Mouse (Mus musculus): ENCODE results near the gene Agfg1. TPM values are rescaled to one million over a fixed set of nuclear protein-coding genes. Genes with fewer than 3 reads are reported as not detected.

The Agfg1 gene
- polyA plus RNA-seq, 1 experiment from 2014 or later, result 21.6 TPM

- no peak for ATAC-seq (ENCODE audit: insufficient read depth, low FRiP score)
- no peak overlapping the region for H3K4me2 ChIP-seq (ENCODE audit: low read depth, low read length)
- WGBS, result 68% methylated on average over 10 of the region's 10 CpGs
- no peak overlapping the region for H3K9ac ChIP-seq (ENCODE audit: low read length)
- no peak overlapping the region for H3K27ac ChIP-seq (ENCODE audit: low read length)
- peaks cover 3% of the 10 kb centered on the region; the same call in 1 of the 2 replicates for H3K4me1 ChIP-seq (ENCODE audit: control insufficient read depth, insufficient read depth, low read length)
- H3K36me3 ChIP-seq (ENCODE audit: control insufficient read depth, insufficient read depth, low read length), result no peaks in the 10 kb centered on the region
- no peaks in the 10 kb centered on the region for H3K9me3 ChIP-seq (replicated peaks; ENCODE audit: control insufficient read depth, low read length)
- H3K27me3 ChIP-seq (ENCODE audit: control insufficient read depth, insufficient read depth, low read length), result no peaks in the 10 kb centered on the region
- H3K4me3 ChIP-seq (replicated peaks; ENCODE audit: low read length), result no peak overlapping the region
These were observed 19.9 kb upstream of the Agfg1 start for GRCm38 (mm10) chr1:82819366-82819765.

DNA sequence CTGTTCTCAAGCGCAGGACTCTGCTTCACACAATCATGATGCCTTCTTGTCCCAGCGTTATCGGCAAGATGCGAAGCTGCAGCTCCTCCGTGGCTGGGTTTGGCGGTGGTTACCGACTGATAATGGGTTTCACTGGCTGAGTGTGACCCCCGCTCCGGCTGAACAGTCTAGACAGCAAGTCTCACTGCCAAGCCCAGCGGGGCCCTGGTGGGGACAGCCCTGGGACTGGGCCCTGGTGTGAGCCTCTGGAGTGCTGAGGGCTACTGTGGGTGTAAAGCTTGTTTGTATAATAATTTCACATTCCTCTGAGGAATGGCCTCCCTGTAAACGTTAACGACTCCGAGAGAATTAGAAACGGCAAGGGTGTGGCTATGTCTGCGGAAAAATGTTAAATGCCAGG is 19.1 kb upstream of the Agfg1 start:
- H3K27me3 ChIP-seq (ENCODE audit: control insufficient read depth, insufficient read depth, low read length), result no peaks in the 10 kb centered on the region
- peak overlapping the region; percentile 29; the same call in 1 of the 2 replicates for H3K9ac ChIP-seq (ENCODE audit: low read length)
- H3K36me3 ChIP-seq (ENCODE audit: control insufficient read depth, insufficient read depth, low read length), result no peaks in the 10 kb centered on the region
- H3K4me3 ChIP-seq (replicated peaks; ENCODE audit: low read length), result no peak overlapping the region
- ATAC-seq (ENCODE audit: insufficient read depth, low FRiP score), result 0 out of 2 replicates have a peak, but pooled peaks have one; percentile 45
- H3K9me3 ChIP-seq (replicated peaks; ENCODE audit: control insufficient read depth, low read length), result no peaks in the 10 kb centered on the region
- H3K4me1 ChIP-seq (ENCODE audit: control insufficient read depth, insufficient read depth, low read length), result peaks cover 3% of the 10 kb centered on the region; the same call in 1 of the 2 replicates
- 41% methylated on average over 15 of the region's 15 CpGs for WGBS
- H3K4me2 ChIP-seq (ENCODE audit: low read depth, low read length), result 0 out of 2 replicates have a peak overlapping the region, but pooled peaks have one; percentile 13
- peak overlapping the region; percentile 42; the same call in 1 of the 2 replicates for H3K27ac ChIP-seq (ENCODE audit: low read length)

DNA sequence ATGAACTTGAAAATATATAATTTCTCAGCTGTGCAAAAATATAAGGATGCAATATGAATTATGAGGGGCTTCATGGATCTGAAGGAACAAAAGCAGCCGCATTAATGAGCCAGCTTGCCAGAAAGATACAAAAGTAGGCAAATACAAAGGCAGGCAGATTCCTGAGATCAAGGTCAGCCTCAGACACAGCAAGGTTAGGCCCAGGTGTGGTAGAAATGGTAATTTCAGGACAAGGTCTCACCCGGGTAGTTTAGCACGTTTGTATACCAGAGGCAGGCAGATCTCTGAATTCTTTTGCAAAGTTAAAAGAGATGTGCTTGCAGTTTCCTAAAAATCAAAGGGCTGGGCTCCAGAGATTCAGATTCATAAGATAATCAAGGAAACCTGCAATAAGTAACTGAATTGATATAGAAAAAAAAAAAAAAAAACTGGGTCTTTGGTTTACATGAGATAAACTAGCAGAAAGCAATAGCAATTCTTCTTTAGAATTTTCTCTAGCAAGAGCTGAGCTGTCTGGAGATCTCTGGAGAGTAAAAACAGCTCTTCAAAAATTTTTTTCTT is 18.6 kb upstream of the Agfg1 start:
- Histone ChIP-seq H3K9me3 (replicated peaks; ENCODE audit: control insufficient read depth, low read length) (no peaks in the 10 kb centered on the region), H3K4me2 (ENCODE audit: low read depth, low read length) (no peak overlapping the region), H3K9ac (ENCODE audit: low read length) (no peak overlapping the region), H3K4me1 (ENCODE audit: control insufficient read depth, insufficient read depth, low read length) (peaks cover 3% of the 10 kb centered on the region; the same call in 1 of the 2 replicates), H3K27me3 (ENCODE audit: control insufficient read depth, insufficient read depth, low read length) (no peaks in the 10 kb centered on the region), H3K36me3 (ENCODE audit: control insufficient read depth, insufficient read depth, low read length) (no peaks in the 10 kb centered on the region), H3K27ac (ENCODE audit: low read length) (no peak overlapping the region), H3K4me3 (replicated peaks; ENCODE audit: low read length) (no peak overlapping the region)
- 67% methylated on average over 3 of the region's 3 CpGs for WGBS
- ATAC-seq (ENCODE audit: insufficient read depth, low FRiP score), result no peak

DNA sequence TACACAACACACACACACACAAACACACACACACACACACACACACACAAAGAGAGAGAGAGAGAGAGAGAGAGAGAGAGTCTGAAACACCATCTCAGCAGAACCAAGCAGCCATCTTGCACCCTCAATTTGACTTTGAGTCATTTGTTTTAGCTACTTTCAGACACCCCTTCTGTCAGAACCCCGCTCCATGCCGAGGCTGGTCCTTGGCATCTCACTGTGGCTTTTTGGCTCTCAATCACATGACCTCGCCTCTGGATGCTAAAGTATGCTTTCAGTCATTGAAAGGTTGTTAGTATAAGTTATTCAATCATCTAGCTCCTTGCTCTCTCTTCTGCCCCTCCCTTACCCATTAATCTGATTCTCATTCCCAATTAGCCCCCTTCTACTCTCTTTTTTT is 17.4 kb upstream of the Agfg1 start:
- H3K4me2 ChIP-seq (ENCODE audit: low read depth, low read length), result no peak overlapping the region
- 72% methylated on average over 3 of the region's 3 CpGs for WGBS
- H3K4me1 ChIP-seq (ENCODE audit: control insufficient read depth, insufficient read depth, low read length), result peaks cover 3% of the 10 kb centered on the region; the same call in 1 of the 2 replicates
- no peak for ATAC-seq (ENCODE audit: insufficient read depth, low FRiP score)
- H3K27me3 ChIP-seq (ENCODE audit: control insufficient read depth, insufficient read depth, low read length), result no peaks in the 10 kb centered on the region
- H3K27ac ChIP-seq (ENCODE audit: low read length), result no peak overlapping the region
- H3K36me3 ChIP-seq (ENCODE audit: control insufficient read depth, insufficient read depth, low read length), result no peaks in the 10 kb centered on the region
- H3K9me3 ChIP-seq (replicated peaks; ENCODE audit: control insufficient read depth, low read length), result no peaks in the 10 kb centered on the region
- no peak overlapping the region for H3K4me3 ChIP-seq (replicated peaks; ENCODE audit: low read length)
- no peak overlapping the region for H3K9ac ChIP-seq (ENCODE audit: low read length)

DNA sequence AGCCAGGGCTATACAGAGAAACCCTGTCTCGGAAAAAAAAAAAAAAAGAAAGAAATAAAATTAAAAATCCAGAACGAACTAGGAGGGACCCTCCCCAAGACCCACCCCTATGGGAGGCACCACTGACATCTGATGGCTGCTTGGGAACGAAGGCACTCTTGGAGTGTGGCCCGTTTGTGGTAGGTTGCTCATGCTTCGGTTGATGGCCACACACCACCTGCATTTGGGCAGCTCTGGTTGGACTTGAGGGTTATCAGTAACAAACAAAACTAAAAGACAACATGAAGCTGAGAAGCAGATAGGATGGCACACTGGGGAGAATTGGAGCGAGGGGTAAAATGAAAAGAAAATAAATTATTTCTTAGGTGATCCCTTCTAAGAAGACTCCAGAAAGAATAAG is 15.1 kb upstream of the Agfg1 start:
- WGBS, result 87% methylated on average over 6 of the region's 6 CpGs
- Histone ChIP-seq H3K9me3 (replicated peaks; ENCODE audit: control insufficient read depth, low read length) (no peaks in the 10 kb centered on the region), H3K9ac (ENCODE audit: low read length) (no peak overlapping the region), H3K36me3 (ENCODE audit: control insufficient read depth, insufficient read depth, low read length) (no peaks in the 10 kb centered on the region), H3K27me3 (ENCODE audit: control insufficient read depth, insufficient read depth, low read length) (no peaks in the 10 kb centered on the region), H3K27ac (ENCODE audit: low read length) (no peak overlapping the region), H3K4me1 (ENCODE audit: control insufficient read depth, insufficient read depth, low read length) (peaks cover 3% of the 10 kb centered on the region; the same call in 1 of the 2 replicates), H3K4me3 (replicated peaks; ENCODE audit: low read length) (no peak overlapping the region), H3K4me2 (ENCODE audit: low read depth, low read length) (no peak overlapping the region)
- no peak for ATAC-seq (ENCODE audit: insufficient read depth, low FRiP score)

DNA sequence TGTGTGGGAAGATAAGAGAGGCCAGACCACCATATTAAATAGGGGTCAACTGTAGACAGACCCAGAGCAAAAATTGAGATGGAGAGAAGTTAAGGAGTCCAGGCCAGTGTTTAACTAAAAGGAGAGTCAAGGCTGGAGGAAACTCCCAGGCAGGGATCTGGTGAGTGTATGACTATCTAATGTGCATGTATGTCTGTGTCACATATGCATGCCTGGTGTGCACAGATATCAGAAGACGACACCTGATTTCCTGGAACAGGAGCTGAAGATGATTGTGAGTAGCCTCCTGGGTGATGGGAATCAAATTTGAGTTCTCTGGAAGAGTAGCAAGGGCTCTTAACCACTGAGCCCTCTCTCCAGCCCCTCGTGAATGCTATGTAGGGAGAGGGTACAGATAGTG is 14.0 kb upstream of the Agfg1 start:
- no peaks in the 10 kb centered on the region for H3K9me3 ChIP-seq (replicated peaks; ENCODE audit: control insufficient read depth, low read length)
- no peaks in the 10 kb centered on the region for H3K36me3 ChIP-seq (ENCODE audit: control insufficient read depth, insufficient read depth, low read length)
- no peak overlapping the region for H3K27ac ChIP-seq (ENCODE audit: low read length)
- H3K27me3 ChIP-seq (ENCODE audit: control insufficient read depth, insufficient read depth, low read length), result no peaks in the 10 kb centered on the region
- H3K9ac ChIP-seq (ENCODE audit: low read length), result no peak overlapping the region
- WGBS, result 79% methylated on average over 2 of the region's 2 CpGs
- peak; percentile 70; the same call in 1 of the 2 replicates for ATAC-seq (ENCODE audit: insufficient read depth, low FRiP score)
- H3K4me2 ChIP-seq (ENCODE audit: low read depth, low read length), result no peak overlapping the region
- no peak overlapping the region for H3K4me3 ChIP-seq (replicated peaks; ENCODE audit: low read length)
- peaks cover under 1% of the 10 kb centered on the region; the same call in 1 of the 2 replicates for H3K4me1 ChIP-seq (ENCODE audit: control insufficient read depth, insufficient read depth, low read length)

DNA sequence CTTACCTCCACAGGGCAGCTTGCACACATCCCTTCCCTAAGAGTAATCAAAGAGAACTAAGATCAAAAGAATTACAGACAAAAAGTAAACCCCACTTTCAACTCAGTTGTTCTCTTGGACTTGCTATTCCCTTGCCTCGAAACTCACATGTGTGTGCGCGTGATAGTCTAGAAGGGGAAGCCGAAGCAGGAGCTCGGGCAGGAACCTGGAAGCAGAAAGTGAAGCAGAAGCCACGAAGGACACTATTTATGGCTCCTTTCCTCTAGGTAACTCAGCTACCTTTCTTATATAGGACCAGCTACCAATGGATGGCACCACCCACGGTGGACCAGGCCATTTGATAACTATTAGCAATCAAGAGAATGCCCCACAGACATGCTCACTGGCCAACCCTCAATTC is 13.5 kb upstream of the Agfg1 start:
- ATAC-seq (ENCODE audit: insufficient read depth, low FRiP score), result no peak
- Histone ChIP-seq H3K36me3 (ENCODE audit: control insufficient read depth, insufficient read depth, low read length) (no peaks in the 10 kb centered on the region), H3K9ac (ENCODE audit: low read length) (no peak overlapping the region), H3K4me1 (ENCODE audit: control insufficient read depth, insufficient read depth, low read length) (no peaks in the 10 kb centered on the region), H3K9me3 (replicated peaks; ENCODE audit: control insufficient read depth, low read length) (no peaks in the 10 kb centered on the region), H3K27me3 (ENCODE audit: control insufficient read depth, insufficient read depth, low read length) (no peaks in the 10 kb centered on the region), H3K27ac (ENCODE audit: low read length) (no peak overlapping the region), H3K4me3 (replicated peaks; ENCODE audit: low read length) (no peak overlapping the region), H3K4me2 (ENCODE audit: low read depth, low read length) (no peak overlapping the region)
- 88% methylated on average over 7 of the region's 7 CpGs for WGBS

DNA sequence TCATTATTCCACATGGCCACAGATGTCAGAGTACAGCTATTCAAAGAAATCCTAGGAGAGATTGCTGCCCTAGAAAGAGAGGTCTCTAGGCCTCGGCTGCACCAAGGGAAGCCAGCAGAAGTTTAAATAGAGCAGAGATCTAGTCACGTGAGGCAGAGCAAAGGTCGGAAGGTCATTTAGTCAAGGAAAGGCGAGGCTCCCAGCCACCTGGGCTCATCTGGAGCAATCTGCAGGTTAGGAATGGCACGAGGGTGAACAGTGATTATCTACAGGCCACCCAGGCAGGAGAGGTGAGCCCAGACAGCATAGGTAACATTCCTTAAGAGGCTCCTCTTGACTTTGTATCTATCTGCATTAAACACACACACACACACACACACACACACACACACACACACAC is 12.4 kb upstream of the Agfg1 start:
- H3K9me3 ChIP-seq (replicated peaks; ENCODE audit: control insufficient read depth, low read length), result no peaks in the 10 kb centered on the region
- no peak overlapping the region for H3K4me3 ChIP-seq (replicated peaks; ENCODE audit: low read length)
- H3K9ac ChIP-seq (ENCODE audit: low read length), result no peak overlapping the region
- ATAC-seq (ENCODE audit: insufficient read depth, low FRiP score), result no peak; the same call in 1 of the 2 replicates
- H3K36me3 ChIP-seq (ENCODE audit: control insufficient read depth, insufficient read depth, low read length), result no peaks in the 10 kb centered on the region
- 29% methylated on average over 5 of the region's 5 CpGs for WGBS
- H3K4me1 ChIP-seq (ENCODE audit: control insufficient read depth, insufficient read depth, low read length), result no peaks in the 10 kb centered on the region
- no peaks in the 10 kb centered on the region for H3K27me3 ChIP-seq (ENCODE audit: control insufficient read depth, insufficient read depth, low read length)
- no peak overlapping the region for H3K27ac ChIP-seq (ENCODE audit: low read length)
- H3K4me2 ChIP-seq (ENCODE audit: low read depth, low read length), result no peak overlapping the region

- Histone ChIP-seq H3K27me3 (ENCODE audit: control insufficient read depth, insufficient read depth, low read length) (no peaks in the 10 kb centered on the region), H3K27ac (ENCODE audit: low read length) (no peak overlapping the region), H3K4me3 (replicated peaks; ENCODE audit: low read length) (no peak overlapping the region), H3K36me3 (ENCODE audit: control insufficient read depth, insufficient read depth, low read length) (no peaks in the 10 kb centered on the region), H3K4me1 (ENCODE audit: control insufficient read depth, insufficient read depth, low read length) (no peaks in the 10 kb centered on the region; the same call in 1 of the 2 replicates), H3K9ac (ENCODE audit: low read length) (no peak overlapping the region), H3K9me3 (replicated peaks; ENCODE audit: control insufficient read depth, low read length) (no peaks in the 10 kb centered on the region), H3K4me2 (ENCODE audit: low read depth, low read length) (no peak overlapping the region)
- 87% methylated on average over 1 of the region's 1 CpGs for WGBS
- no peak for ATAC-seq (ENCODE audit: insufficient read depth, low FRiP score)
These were observed 8.5 kb upstream of the Agfg1 start for GRCm38 (mm10) chr1:82830771-82831170.
